Mouse (Mus musculus) heart, postnatal 25 days (tissue): ENCODE data around the gene Vwf. TPM values are rescaled to one million over a fixed set of nuclear protein-coding genes. Genes with fewer than 3 reads are reported as not detected.

ENCODE experiments used
- DNase-seq: peaks from one replicate; pipeline ENCODE4 v3.0.0; 2022; ENCODE audit warnings: low spot score
- intact Hi-C: fragments of 180-260 bp; cut with DNase I; formaldehyde crosslinking; loops from one replicate; pipeline ENCODE4 v1.15.1; 2025
- total RNA-seq, 2 experiments: library from RNA; stranded (reverse); gene quantifications; 2 replicates each; pipeline ENCODE4 v1.2.3; 2021

The Vwf gene
- total RNA-seq, 2 experiments from 2014 or later, result 104 to 114 TPM

DNA sequence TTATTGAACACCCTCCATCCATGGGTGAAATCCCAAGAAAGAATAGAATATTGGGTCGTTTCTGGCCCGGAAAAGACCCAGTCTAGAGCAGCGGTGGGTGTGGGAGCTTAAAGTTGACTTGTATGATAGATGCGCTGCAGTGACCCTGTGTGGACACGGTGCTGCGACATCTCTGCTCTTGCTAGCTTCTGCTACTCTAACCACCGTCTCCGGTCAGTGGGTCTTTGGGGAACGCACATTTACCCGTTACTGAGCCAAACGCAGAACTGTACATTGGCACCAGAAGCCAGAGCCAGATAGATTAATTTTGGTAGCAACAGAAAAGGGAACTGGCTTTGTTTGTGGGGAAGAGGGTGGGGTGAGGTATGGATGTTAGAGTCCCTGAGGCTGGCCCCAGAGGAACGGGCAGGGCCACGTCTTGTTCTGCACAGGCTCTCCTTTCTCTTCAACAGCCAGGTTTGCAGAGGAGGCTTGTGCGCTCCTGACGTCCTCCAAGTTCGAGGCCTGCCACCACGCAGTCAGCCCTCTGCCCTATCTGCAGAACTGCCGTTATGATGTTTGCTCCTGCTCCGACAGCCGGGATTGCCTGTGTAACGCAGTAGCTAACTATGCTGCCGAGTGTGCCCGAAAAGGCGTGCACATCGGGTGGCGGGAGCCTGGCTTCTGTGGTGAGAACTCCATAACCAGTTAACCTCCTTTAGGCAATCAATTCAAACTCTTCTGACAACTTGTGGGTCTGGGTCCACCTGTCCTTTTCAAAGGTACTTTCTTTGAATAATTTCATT is 57.3 kb downstream of the Vwf start:
- no peak for DNase-seq
- intact Hi-C loops, result loop anchor here (2.0 kb wide), 1 partner anchor 185 kb away; no protein-coding TSS in a partner anchor

DNA sequence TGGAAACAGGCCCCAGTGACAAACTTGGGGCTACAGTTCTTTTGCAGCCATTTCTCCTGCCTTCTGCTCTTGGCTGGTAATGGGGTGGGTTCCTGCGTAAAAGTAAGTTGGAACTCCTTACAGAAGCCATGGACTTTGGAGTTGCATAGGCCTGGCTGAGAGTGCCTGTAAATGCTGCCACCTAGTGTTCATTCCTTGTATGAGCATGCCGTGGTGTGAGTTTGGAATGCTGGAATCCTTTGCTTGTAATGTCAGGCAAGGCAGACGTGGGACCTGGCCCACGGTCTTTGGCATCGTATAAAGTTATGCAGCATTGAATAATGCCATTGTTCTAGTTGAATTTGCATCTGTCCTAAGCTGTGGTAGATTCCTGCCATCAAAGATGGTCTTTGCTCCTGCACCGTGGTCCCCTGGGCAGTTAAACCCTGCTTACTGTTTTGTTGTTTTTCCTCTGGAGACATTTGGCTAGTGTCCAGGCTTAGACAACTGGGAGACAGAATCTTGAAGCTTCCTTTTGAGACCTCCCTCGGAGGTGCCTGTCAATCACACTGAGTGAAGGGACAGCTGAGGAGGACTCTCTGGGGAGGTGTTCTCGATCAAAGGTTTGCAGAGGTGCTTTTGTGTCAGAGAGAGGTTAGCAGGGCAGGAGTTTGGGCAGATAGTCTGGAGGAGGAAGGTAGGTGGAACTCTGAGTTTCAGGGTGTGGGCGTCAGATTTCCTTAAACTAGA is 58.1 kb downstream of the Vwf start:
- peak; percentile 26 for DNase-seq

DNA sequence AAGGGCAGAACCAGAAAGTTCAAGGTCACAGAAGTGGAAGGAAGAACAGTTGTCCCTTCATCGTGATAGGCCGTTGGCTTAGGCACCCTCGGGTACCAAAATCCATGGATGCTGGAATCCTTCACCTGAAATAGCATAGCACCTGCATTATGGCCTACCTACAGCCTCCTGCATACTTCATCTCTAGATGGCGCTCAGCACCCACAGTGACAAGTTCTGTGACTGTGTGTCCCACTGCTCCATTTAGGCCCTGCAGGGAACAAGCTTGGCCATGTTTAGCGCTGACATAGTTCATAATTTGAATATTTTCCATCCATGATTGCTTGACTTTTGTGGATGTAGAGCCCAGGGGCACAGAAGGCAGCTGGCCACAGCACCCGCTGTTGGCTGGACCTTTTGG is 62.5 kb downstream of the Vwf start:
- DNase-seq, result no peak
- intact Hi-C loops, result no loop called here

More for the DNA sequence above, 58.1 kb downstream of the Vwf start:
- intact Hi-C loops, result loop anchor here (2.0 kb wide), 1 partner anchor 186 kb away; no protein-coding TSS in a partner anchor

DNA sequence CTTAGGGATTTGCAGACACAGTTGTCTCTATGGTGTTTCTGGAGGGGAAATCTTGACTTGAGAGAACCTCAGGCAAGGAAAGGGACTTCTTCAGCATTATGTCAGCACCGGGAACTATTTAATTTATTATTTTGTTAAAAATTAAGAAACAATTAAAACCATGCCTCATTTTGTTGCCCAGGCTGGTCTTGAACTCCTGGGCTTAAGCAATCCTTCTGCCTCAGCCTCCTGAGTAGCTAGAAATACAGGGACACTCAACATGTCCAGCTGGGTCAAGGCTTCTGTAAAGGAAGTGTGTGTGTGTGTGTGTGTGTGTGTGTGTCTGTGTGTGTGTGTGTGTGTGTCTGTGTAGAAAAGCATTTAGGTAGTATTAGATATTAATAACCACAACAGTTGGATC is 71.3 kb downstream of the Vwf start:
- DNase-seq, result no peak
- intact Hi-C loops, result no loop called here

DNA sequence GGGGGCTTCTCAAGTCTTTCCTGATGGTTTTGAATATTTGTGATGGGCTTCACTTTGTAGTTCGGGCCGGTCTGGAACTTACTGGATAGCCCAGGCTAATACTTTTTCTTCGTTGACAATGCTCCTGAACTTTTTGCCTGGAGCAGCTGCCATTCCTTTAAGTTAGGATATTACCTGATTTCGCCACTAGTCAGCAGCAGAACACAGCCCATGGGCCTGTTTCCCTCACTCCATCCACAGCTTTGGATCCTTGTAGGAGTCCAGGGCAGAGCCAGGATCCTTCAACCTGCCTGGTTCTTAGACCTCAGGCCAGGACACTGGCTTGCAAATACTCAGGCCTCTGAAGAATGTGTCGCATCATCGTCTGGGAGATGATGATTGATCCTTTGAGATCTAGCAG is 74.2 kb downstream of the Vwf start:
- DNase-seq, result no peak
- intact Hi-C loops, result loop anchor here (2.0 to 10.0 kb wide), 2 partner anchors 550 to 854 kb away; no protein-coding TSS in a partner anchor

DNA sequence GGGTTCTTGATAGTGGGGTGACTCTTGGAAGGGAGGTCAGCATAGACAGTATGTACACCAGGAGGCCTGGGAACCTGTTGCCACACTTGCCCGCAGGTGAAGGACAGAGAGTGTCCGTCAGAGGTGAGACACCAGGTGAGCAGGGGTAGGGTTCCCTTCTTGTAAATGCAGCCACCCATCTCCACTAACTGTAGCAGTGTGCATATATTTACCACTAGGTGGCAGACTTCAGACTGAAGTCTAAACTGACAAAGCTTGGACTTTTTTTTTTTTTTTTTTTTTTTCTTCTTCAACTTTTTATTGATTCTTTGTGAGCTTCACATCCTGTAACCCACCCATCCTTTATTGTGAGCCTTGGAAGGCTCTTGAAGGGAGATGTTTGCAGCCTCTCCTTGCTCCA is 75.9 kb downstream of the Vwf start:
- intact Hi-C loops, result loop anchor here (2.0 to 10.0 kb wide), 2 partner anchors 38 to 852 kb away; no protein-coding TSS in a partner anchor
- DNase-seq, result no peak

DNA sequence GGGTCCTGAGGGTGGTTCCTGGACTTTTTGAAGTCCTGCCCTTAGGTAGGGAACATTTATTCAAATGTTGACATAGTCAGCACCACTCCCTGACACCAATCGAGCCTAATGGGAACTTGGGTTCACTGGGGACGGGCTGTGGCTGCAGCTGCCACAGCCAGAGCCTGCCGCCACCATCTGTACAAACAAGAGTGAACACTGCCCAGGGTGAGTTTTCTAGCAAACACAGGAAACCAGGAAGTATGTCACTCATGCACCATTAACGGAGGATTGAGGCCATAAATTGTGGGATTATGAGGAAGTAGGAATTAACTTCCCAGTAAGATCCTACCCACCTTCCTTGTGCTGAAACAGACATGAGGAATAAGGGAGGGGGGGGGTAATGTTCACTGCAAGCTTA is 93.9 kb downstream of the Vwf start:
- intact Hi-C loops, result no loop called here
- DNase-seq, result no peak

DNA sequence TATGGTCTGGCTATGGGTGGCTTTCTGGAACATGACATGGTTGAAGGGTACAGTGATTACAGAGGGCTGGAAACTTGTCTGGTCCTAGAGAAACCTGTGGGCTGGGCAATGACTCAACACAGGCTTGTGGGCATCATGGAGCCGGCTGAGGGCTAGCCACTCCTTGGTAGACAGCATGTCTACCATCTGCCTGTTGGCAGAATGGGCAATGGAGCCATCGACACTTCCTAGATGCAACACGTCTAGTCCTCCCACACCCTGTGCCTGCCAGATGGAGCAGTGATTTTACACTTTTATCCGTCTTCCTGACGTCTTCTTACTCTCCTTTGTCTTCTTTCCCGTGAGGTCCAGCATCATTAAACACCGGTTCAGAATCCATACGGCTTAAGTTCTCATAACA is 94.6 kb downstream of the Vwf start:
- intact Hi-C loops, result no loop called here
- DNase-seq, result no peak

DNA sequence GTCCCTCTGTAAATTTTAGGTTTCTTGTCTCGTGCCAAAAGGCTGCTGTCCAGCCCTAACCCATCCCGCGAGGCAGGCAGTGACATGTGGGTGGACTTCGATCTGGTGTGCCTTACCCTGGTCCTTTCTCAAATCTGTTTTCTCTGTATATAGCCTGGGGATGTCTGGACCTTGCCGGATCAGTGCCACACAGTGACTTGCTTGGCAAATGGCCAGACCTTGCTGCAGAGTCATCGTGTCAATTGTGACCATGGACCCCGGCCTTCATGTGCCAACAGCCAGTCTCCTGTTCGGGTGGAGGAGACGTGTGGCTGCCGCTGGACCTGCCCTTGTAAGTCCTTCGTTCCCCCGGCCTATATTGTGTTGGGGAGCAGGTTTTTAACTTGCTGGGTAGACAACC is 102.4 kb downstream of the Vwf start:
- intact Hi-C loops, result no loop called here
- no peak for DNase-seq

DNA sequence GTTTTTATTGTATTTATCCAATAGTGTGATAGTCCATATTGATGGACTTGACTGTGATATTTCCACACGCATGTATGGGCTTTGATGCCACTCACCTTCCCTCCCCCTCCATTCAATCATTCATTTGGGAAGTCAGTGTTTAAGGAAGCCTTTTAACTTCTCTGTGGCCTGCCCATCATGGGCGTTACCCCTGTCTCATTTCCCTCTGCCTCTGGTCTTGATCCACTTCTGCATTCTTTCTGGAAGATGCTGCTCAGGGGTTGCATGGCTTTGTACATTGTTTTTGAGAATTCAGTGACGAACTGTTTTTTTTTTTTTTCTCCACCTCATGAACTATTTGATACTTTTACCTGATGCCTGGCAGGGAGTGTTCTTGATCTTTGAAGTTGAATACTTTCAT is 104.8 kb downstream of the Vwf start:
- intact Hi-C loops, result no loop called here
- DNase-seq, result no peak

DNA sequence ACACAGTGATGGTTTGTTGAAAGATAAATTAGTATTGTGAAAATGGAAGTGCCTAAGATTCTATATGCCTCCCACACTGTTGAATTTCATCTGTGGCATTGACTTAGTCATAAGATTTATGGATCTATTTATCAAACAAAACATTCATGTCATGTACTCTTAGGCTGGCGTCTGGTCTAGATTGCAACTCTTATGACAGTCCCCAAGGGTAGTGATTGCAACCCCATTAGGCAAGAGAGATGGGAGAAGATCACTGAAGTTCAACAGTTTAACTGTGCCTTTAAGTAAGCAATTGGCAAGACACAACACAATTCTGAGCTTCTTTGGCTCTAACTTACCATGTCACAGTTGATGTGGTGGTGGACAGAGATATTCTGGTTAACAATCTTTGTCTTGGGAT is 106.8 kb downstream of the Vwf start:
- no peak for DNase-seq
- intact Hi-C loops, result no loop called here

DNA sequence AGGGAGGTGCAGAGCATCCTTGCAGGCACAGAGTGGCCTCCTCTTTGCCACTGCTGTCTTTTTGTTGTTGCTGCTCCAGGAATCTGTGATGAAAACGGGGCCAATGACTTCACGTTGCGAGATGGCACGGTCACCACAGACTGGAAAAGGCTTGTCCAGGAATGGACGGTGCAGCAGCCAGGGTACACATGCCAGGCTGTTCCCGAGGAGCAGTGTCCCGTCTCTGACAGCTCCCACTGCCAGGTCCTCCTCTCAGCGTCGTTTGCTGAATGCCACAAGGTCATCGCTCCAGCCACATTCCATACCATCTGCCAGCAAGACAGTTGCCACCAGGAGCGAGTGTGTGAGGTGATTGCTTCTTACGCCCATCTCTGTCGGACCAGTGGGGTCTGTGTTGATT is 110.3 kb downstream of the Vwf start:
- intact Hi-C loops, result no loop called here
- DNase-seq, result no peak

DNA sequence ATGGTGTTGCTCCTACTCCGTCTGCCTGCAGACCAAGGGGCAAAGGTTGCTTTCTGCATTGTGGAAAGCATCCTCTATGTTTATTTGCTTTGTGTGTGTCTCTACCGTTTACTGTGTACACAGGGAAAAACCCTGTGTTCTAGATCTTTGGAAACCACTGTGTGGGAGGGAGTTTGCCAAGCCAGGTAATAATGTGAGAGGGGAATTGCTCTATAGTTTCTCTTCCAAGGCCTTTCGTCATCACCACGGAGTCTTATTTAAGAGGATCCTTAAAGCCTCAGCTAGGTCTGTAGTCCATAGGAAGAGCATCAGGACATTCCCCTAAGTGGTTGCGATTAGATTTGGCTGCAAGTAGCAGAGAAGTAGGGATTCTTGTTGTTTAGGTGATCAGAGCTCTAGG is 111.4 kb downstream of the Vwf start:
- intact Hi-C loops, result no loop called here

DNA sequence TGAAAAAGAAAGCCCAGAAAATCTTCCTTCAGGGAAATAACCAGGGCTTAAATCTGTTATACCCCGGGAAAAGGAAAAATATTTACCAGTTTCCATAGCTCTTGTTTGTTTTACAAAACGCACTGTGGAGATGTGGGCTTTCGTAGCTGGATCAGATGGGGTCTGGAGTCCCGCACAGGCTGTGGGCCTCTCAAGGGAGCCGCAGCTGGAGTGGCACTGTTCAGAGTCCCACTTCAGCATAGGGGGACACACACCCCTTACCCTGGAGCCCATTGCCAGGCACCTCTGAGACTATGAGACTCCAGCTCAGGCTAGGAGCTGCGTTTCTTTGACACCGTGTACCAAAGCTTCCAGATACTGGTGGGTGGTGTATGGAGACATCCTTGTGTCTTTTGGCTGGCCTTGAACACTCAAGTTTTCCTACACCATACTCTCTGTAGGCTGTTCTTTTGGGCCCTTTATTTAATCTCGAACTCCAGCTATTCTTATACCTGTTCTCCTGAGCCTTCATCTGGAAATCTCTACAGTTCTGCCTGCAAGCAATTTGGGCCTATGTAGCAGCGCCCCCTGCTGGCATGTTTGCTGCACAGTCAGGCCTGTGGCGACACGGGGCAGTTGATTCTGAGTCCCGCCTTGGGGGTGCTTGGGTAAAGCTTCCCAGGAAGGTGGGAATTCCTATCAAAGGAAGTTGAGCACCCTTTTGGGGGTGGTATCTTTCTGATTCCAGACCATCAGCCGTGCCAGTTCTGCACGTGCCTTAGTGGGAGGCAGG is 114.7 kb downstream of the Vwf start:
- DNase-seq, result no peak
- intact Hi-C loops, result loop anchor here (2.0 to 5.0 kb wide), 2 partner anchors 38 to 244 kb away; no protein-coding TSS in a partner anchor

More for the DNA sequence above, 111.4 kb downstream of the Vwf start:
- DNase-seq, result no peak

DNA sequence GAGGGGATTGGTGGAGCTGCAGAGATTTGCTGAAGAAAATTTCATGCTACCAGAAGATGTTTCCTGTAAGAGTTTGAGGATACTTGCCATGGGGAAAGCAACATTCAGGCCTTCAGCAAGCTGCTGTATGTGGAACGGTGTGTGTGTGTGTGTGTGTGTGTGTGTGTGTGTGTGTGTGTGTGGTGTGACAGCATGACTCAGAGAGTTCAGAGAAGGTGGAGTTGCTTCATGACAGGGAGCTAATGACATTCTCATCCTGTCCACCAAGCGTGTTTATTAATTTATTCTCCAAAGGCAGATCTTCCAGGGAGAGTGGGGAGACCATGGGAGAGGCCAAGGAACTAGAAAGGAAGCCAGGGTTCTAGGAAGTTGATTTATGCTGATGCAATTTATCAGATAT is 117.3 kb downstream of the Vwf start:
- intact Hi-C loops, result loop anchor here (5.0 kb wide), 1 partner anchor 247 kb away; no protein-coding TSS in a partner anchor
- DNase-seq, result no peak

DNA sequence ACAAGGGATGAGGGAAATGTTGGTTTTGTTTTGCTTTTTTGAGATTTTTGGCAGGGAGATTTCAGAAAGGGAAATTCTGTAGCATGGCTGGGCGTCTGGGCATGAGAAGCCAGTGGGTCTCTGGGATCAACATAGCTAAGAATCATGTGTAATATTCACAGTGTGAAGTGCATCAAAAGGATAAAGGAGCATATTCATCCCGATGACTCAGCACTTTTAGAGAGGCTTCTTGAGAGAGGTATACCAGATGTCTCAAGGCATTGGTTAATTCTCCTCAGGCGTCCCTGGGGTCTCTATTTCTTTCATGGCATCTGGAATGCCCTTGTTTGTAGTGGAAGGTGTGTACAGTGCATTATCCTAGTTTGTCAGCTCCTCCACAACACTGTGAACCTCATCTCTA is 125.3 kb downstream of the Vwf start:
- no peak for DNase-seq
- intact Hi-C loops, result no loop called here

DNA sequence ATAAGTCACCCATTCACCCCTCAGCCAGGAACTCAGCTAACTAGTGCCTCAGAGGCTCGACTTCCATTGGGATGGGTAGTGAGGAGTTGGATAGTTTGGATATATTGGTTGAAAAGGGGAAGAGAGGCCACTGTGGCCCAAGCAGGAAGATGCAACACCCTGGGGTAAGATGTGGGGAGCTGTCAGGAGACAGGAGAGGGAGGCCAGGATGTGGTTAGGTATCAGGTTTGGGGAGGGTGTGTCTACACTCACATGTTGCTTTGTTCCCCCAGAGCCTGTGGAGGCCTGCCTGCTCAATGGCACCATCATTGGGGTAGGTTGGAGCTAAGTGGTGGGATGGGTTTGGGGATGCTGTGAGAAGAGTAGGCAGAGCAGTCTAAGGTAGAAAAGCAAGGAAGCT is 131.9 kb downstream of the Vwf start:
- intact Hi-C loops, result no loop called here
- no peak for DNase-seq

DNA sequence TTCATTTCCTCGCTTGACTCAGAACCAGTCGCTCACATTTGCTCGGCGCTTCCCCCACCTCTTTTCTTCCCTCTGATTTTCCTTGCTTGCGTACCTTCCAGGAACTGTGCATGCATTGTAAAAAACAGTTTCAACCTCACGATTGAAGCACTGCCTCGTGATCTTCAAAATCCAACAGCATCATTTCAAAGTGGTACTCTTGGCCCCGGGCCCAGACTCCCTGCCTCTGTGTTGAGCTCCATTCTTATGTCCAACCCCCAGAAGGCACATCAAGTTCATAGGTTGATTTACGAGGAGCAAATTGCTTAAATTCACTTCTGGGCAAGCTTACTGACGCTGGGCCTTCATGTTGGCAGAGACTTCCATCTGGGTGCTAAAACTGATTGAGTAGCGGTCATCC is 134.0 kb downstream of the Vwf start:
- intact Hi-C loops, result no loop called here
- DNase-seq, result no peak

DNA sequence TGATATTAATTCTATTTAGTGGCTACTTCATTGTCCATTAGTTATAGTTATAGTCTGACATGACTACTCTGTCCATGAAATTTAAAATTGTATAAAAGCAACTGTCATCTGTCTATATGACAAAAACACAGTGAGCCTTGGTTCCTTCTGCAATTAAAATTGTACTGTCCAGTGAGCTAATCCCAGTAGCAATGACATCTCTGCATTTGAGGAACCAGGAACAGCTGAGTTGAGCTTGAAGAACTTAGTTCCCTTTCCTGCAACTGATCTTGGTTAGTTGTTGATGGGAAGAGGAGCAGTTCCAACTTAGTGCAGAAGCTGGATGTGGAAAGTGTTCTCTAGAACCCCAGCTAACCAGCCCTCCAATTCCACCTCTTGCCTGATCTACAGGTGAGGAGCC is 138.8 kb downstream of the Vwf start:
- intact Hi-C loops, result no loop called here
- no peak for DNase-seq

DNA sequence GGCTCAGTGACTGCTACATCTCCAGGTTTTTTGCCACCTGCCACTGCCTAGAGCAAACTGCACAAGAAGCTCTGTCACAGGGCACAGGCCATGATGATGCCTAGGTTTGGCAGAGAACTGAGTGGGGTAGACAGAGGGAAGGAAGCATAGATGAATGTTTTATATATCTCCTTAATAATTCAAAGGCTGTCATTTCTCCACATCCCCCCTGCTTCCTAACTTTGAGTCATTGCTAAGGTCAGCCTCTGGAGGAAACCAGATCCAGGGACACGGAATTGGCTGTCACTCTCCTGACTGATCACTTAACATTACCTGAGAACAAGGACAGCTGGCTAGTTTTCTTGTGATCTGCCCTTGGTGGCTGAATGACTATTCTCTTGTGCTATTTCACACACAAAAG is 141.4 kb downstream of the Vwf start:
- no peak for DNase-seq

More for the DNA sequence above, 141.4 kb downstream of the Vwf start:
- intact Hi-C loops, result no loop called here
